Mouse (Mus musculus) layer of hippocampus, adult 2 months (tissue): ENCODE data around the gene Uts2. TPM values are rescaled to one million over a fixed set of nuclear protein-coding genes. Genes with fewer than 3 reads are reported as not detected.

ENCODE experiments used
- DNase-seq, 2 experiments: peaks; one replicate each; pipeline ENCODE4 v3.0.0; 2022; ENCODE audit warnings: low spot score in 2 of 2
- H3K27ac ChIP-seq: fragments of 200-600 bp; 2 replicates; pipeline ENCODE4 v1.8.1; 2022
- H3K4me3 ChIP-seq: fragments of 200-600 bp; 2 replicates; pipeline ENCODE4 v1.8.1; 2022; ENCODE audit warnings: mild to moderate bottlenecking
- CTCF ChIP-seq: fragments of 200-600 bp; conservative IDR thresholded peaks from 2 replicates; pipeline ENCODE4 v1.8.1; 2022; ENCODE audit warnings: antibody characterized with exemption, mild to moderate bottlenecking, moderate library complexity
- total RNA-seq, 2 experiments: library from RNA; stranded (reverse); gene quantifications; 2 replicates each; pipeline ENCODE4 v1.2.3; 2021

Gene Uts2
- total RNA-seq, 2 experiments from 2014 or later: not detected

- TF ChIP-seq CTCF: no peak
- no peak overlapping the region for H3K4me3 ChIP-seq
- no peak for DNase-seq
- no peak overlapping the region for H3K27ac ChIP-seq
Measured at GRCm38 (mm10) chr4:151037800-151038199, 40.9 kb downstream of the Uts2 start.

- Histone ChIP-seq H3K27ac (0 out of 2 replicates have a peak overlapping the region, but pooled peaks have one; percentile 8), H3K4me3 (peak overlapping the region; percentile 21; the same call in 1 of the 2 replicates)
- TF ChIP-seq CTCF: no peak
- DNase-seq: no peak
Measured at GRCm38 (mm10) chr4:151041506-151041905, 44.6 kb downstream of the Uts2 start.

- Histone ChIP-seq H3K27ac (peak overlapping the region; percentile 100), H3K4me3 (peak overlapping the region; percentile 69)
- no peak for DNase-seq
- no peak for TF ChIP-seq CTCF
Measured at GRCm38 (mm10) chr4:151043281-151043680, 46.4 kb downstream of the Uts2 start.

GRCm38 (mm10) chr4:151044037-151044943, 47.4 kb downstream of the Uts2 start, which contains the start of gene Per3:
Gene Per3, minus strand, starts transcription at chr4:151044665.
- Histone ChIP-seq H3K4me3 (peak within 1 kb of the TSS; percentile 69), H3K27ac (peak within 1 kb of the TSS; percentile 100)
- DNase-seq: peak; percentile 96 to 98
- TF ChIP-seq CTCF: no peak

GRCm38 (mm10) chr4:151044944-151045570, 48.2 kb downstream of the Uts2 start:
- TF ChIP-seq CTCF: no peak
- Histone ChIP-seq H3K4me3 (peak overlapping the region; percentile 69), H3K27ac (peak overlapping the region; percentile 100)
- peak; percentile 28 to 63 for DNase-seq

- TF ChIP-seq CTCF: no peak
Measured at GRCm38 (mm10) chr4:151046524-151046923, 49.6 kb downstream of the Uts2 start.

GRCm38 (mm10) chr4:151051162-151051561, 54.3 kb downstream of the Uts2 start:
- no peak for TF ChIP-seq CTCF
- 0 out of 2 replicates have a peak overlapping the region, but pooled peaks have one; percentile 2 for H3K27ac ChIP-seq
- DNase-seq: no peak

More at GRCm38 (mm10) chr4:151046524-151046923, 49.6 kb downstream of the Uts2 start:
- peak overlapping the region; percentile 100; the same call in 1 of the 2 replicates for H3K27ac ChIP-seq
- no peak for DNase-seq
- H3K4me3 ChIP-seq: no peak overlapping the region

More at GRCm38 (mm10) chr4:151051162-151051561, 54.3 kb downstream of the Uts2 start:
- no peak overlapping the region for H3K4me3 ChIP-seq

Other genes starting within 250 kb of the Uts2 start
- gene Errfi1, start 143.2 kb upstream of the Uts2 start, total RNA-seq: 10 to 100 TPM; 42.5 to 50.6 TPM
- gene Park7, start 82.7 kb upstream of the Uts2 start, total RNA-seq: 100 to 1,000 TPM; 250 to 252 TPM
- gene Tnfrsf9, start 82.5 kb upstream of the Uts2 start, total RNA-seq: under 1 TPM; 0.39 to 0.41 TPM
- 10 to 100 TPM; 31.6 to 35.6 TPM for gene Per3, start 47.6 kb downstream of the Uts2 start, total RNA-seq
- 10 to 100 TPM; 27.3 to 31.3 TPM for gene Vamp3, start 60.9 kb downstream of the Uts2 start, total RNA-seq
- gene Gm13090, start 92.5 kb downstream of the Uts2 start, total RNA-seq: not detected